Mouse (Mus musculus) neural tube, embryonic 10.5 days (tissue): ENCODE results near the gene Inpp5b.
A peak's percentile ranks its signal among the peaks of the same experiment; 100 is the strongest.
"Not testable (repeated sequence)": the region's sequence is repeated elsewhere in the genome, so short reads cannot be mapped to it uniquely, and the experiment has no call there.

Source experiments
- DNase-seq: peaks from one replicate; pipeline ENCODE4 v3.0.0-alpha.2; 2017; ENCODE audit warnings: low spot score; ENCODE audit errors: extremely low spot score

Inpp5b gene

GRCm38 (mm10) chr4:124709961-124710446 is 31.6 kb upstream of the Inpp5b start:
- DNase-seq = peak; percentile 63

- peak; percentile 49 for DNase-seq
Measured at GRCm38 (mm10) chr4:124710776-124711291, 30.8 kb upstream of the Inpp5b start.

- no peak for DNase-seq
Measured at GRCm38 (mm10) chr4:124712618-124713017, 29.0 kb upstream of the Inpp5b start.

- not testable (repeated sequence) for DNase-seq
Measured at GRCm38 (mm10) chr4:124713850-124714249, 27.8 kb upstream of the Inpp5b start.

- peak; percentile 96 for DNase-seq
Measured at GRCm38 (mm10) chr4:124714545-124715481, 26.8 kb upstream of the Inpp5b start, which contains the start of gene Sf3a3. Sf3a3 (plus strand) TSS chr4:124714776.

GRCm38 (mm10) chr4:124719101-124719500 is 22.5 kb upstream of the Inpp5b start:
- no peak for DNase-seq

GRCm38 (mm10) chr4:124726121-124726520 is 15.5 kb upstream of the Inpp5b start:
- DNase-seq = no peak

- no peak for DNase-seq
Measured at GRCm38 (mm10) chr4:124736952-124737351, 4.7 kb upstream of the Inpp5b start.

GRCm38 (mm10) chr4:124737486-124737885 is 4.2 kb upstream of the Inpp5b start:
- no peak for DNase-seq

- DNase-seq = no peak
Measured at GRCm38 (mm10) chr4:124738013-124738412, 3.6 kb upstream of the Inpp5b start.

- no peak for DNase-seq
Measured at GRCm38 (mm10) chr4:124738783-124739182, 2.9 kb upstream of the Inpp5b start.

GRCm38 (mm10) chr4:124742839-124743238 is 1.2 kb downstream of the Inpp5b start:
- DNase-seq = no peak

- no peak for DNase-seq
Measured at GRCm38 (mm10) chr4:124746577-124746976, 4.9 kb downstream of the Inpp5b start.

GRCm38 (mm10) chr4:124747851-124748250 is 6.2 kb downstream of the Inpp5b start:
- no peak for DNase-seq

GRCm38 (mm10) chr4:124751300-124752250 is 9.9 kb downstream of the Inpp5b start:
- peak; percentile 93 for DNase-seq

GRCm38 (mm10) chr4:124752281-124753199 is 10.9 kb downstream of the Inpp5b start:
- DNase-seq = no peak

- no peak for DNase-seq
Measured at GRCm38 (mm10) chr4:124755526-124755925, 13.9 kb downstream of the Inpp5b start.

- no peak for DNase-seq
Measured at GRCm38 (mm10) chr4:124759305-124759811, 17.7 kb downstream of the Inpp5b start.

GRCm38 (mm10) chr4:124761201-124761600 is 19.6 kb downstream of the Inpp5b start:
- DNase-seq = no peak

- DNase-seq = no peak
Measured at GRCm38 (mm10) chr4:124762858-124763452, 21.3 kb downstream of the Inpp5b start.
